Mouse (Mus musculus) T-cell, adult 66 days (primary cell): ENCODE measurements around the gene Hadha. TPM values are rescaled to one million over a fixed set of nuclear protein-coding genes. Genes with fewer than 3 reads are reported as not detected.

Source experiments
- total RNA-seq, 2 experiments: library from RNA; stranded (reverse); gene quantifications; 3 replicates in 1 of 2; 4 replicates in 1 of 2; pipeline ENCODE4 v1.2.4; 2023

Hadha gene
- 100 to 1,000 TPM in 1 of 2 experiments, 10 to 100 TPM in 1; 84.8 to 102 TPM for total RNA-seq

DNA sequence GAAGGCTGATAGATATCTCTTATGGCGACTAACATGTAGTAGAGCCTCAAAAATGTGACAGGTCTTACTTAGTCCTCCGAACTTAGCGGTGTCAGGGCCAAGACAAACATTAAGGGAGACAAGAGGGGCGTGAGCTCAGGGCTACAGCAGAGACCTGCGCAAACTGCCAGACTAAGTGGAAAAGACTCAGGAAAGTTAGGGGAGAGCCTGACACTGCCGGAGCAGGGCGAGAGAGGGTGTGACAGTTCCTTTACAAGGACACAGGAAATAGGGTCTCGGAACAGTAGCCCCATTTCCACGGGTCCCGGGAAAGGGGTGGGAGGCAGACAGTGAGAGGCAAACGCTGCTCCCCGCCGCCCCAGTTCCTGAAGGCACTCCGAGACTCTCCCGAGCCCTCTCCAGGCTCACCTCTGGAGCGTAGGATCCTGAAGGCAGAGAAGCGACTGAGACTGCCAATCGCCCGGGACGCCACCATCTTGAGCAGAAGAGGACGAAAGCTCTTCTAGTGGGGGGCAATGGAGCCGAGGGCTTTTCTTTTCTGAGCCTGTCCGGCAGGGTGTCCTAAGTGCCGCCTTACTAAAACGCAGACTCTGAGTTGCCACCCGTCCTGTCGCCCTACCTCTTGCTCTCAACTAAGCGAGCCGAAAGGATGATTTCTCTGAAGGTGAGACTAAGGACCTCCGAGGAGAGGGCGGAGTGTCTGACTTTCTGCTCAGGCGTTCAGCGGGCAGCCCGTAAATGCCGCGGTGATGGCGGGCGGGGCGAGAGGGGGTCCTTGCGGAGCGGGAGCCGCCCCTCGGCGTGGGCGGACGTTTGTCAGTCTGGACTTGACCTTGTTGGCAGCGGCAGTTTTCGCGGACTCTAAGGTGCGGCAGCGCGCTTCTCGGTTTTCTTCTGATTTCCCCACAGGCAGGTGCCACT is at the start of gene Hadha, which contains the start of gene Hadhb:
TSS of gene Hadha (minus strand) at position 689 of the 921 bp plus-strand sequence.
TSS of gene Hadhb (plus strand) at position 775 of the 921 bp plus-strand sequence.

DNA sequence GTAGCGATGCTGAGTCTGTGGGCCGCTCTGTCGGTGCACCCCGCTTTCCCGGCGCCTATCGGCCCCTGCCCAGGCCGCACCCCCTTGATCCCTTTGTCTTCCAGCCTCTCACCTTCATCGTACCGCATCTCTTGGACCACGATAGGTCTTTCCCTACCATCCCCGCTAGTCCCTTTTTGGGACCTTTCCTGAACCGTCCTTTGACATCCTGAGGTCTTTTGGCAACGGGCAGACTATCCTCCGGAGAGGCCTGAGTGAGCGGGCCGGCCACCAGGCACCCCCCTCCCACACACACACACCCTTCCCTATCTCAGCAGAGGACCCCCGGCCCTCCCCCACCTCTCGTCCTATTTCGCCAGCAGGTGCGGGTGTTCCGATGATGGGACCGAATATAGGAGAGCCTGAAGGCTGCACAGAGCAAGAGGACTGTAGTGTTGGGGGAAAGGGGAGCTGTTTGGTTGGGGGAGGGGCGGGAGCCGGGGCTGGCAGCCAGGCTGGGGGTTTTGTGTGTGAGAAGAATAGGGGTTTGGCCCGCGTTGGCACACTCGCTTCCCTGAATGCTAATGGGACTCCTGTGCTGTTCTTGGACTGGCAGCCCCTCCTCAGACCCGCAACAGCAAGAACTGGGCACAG is 49.2 kb downstream of the Hadha start, which contains the start of gene 3110082J24Rik:
TSS of gene 3110082J24Rik (minus strand) at position 419 of the 633 bp plus-strand sequence.

DNA sequence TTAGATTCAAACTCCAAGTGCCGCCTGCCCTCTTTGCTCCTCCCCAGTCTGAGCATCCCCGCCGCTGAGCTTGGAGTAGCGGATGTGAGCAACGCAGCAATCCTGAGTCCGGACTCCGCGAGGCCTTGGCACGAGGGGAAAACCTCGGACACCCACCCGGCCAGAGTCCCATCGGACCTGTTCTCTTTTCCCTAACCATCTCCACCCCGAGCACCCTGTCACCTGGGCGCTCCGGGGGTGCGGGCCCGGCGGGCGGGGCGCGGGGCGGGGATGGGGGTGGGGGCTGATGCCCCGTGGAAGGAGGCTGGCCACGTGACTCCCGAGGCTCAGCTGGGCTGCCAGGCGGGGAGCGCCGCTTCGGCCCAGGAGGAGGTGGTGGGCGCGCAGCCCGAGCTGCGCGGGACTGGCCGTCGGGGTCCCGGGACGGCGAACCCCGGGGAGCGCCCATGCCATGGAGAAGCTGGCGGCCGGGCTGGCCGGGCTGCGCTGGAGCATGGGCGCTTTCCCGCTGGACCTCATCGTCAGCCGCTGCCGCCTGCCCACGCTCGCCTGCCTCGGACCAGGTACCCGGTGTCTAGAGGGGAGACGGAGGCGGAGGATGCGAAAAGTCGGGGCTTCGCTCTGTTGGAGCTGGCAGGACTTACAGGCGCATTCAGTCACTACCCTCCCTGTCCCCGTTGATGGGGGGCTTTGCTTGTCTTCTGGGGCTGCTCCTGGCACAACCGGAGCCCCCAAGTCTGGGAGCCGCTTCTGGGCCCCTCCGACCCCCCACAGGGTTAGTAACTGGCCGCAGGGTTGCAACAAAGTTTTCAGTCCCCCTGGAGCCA is 49.9 kb downstream of the Hadha start, which contains the start of gene Garem2:
TSS of gene Garem2 (plus strand) at position 321 of the 827 bp plus-strand sequence.

DNA sequence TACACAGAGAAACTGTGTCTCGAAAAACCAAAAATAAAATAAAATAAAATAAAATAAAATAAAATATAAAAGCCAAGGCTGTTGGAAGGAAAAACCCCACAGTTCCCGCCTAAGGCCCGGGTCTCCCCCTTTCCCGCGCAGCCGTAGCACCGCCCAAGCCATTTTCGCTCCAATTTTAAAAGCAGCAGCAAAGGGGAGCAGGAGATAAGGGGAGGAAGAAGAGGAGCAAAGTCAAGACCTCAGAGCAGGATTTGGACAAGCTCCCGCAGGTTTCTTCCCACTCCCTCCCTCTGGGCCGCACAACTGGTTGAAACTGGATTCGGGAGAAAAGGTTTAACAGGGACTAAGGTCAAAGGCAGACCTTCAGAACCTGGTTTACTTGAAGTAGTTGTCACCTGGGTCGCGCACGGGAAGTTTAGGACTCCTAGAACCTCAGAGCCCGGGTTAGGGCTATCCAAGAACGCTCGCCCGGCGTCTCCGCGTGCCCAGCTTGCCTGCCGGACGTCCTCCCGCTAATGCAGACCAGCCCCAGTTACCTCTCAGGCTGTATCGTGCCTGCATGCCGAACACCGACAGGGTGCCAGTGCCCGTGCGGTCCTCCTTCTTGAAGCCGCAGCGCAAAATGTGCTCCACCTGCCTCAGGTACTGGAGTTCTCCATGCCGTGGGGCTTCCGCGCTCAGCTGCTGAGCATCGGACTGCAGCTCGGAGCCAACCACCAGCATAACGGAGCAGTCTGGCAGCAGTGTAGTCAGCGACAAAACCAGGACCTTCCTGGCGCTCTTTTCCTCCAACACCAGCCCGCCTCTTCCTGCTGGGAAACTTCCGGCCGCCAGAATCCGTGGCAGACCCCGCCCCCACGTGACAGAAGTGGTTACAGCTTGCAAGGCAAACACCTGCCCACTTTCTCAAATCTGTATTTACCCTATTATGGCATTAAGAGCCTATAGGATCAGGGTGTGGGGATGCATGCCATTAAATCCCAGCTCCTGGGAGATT is 81.8 kb downstream of the Hadha start, which contains the start of gene Tyms:
TSS of gene Tyms (minus strand) at position 793 of the 997 bp plus-strand sequence.

Other genes starting within 250 kb of the Hadha start
- gene Il6, start 142.0 kb downstream of the Hadha start, total RNA-seq, result not detected
- 10 to 100 TPM in 1 of 2 experiments, 1 to 10 TPM in 1; 9.5 to 29.7 TPM for gene Tyms, start 81.5 kb downstream of the Hadha start, total RNA-seq
- not detected for gene Garem2, start 50.0 kb downstream of the Hadha start, total RNA-seq
- not detected for gene 3110082J24Rik, start 49.1 kb downstream of the Hadha start, total RNA-seq
- gene Hadhb, start 86 bp upstream of the Hadha start, total RNA-seq, result 100 to 1,000 TPM; 114 to 116 TPM
- not detected for gene Adgrf3, start 50.6 kb upstream of the Hadha start, total RNA-seq
- 10 to 100 TPM; 25.2 to 31.5 TPM for gene Selenoi, start 77.4 kb upstream of the Hadha start, total RNA-seq
- gene Drc1, start 126.2 kb upstream of the Hadha start, total RNA-seq, result 10 to 100 TPM; 34.5 to 41.5 TPM